Mouse (Mus musculus) kidney, embryonic 16.5 days (tissue): ENCODE data around the gene Srsf9. TPM values are rescaled to one million over a fixed set of nuclear protein-coding genes. Genes with fewer than 3 reads are reported as not detected.

Experiments
- ATAC-seq: fragments of 200-750 bp; cut with Nextera tagmentation; 2 replicates; pipeline ENCODE4 v1.8.0; 2017; ENCODE audit warnings: moderate TSS enrichment; ENCODE audit not compliant: low FRiP score, low TSS enrichment
- H3K27ac ChIP-seq: fragments of 300-500 bp; sonication (generic); 2 replicates; pipeline ENCODE4 v1.5.1; 2014; ENCODE audit warnings: low read length
- H3K27me3 ChIP-seq: fragments of 300-500 bp; sonication (generic); 2 replicates; pipeline ENCODE4 v1.6.1; 2014; ENCODE audit warnings: low read length, control low read depth, mixed read lengths; ENCODE audit not compliant: insufficient read depth
- H3K36me3 ChIP-seq: fragments of 300-500 bp; sonication (generic); 2 replicates; pipeline ENCODE4 v1.6.1; 2014; ENCODE audit warnings: low read length, control low read depth, mixed read lengths; ENCODE audit not compliant: insufficient read depth
- H3K4me1 ChIP-seq: fragments of 300-500 bp; sonication (generic); 2 replicates; pipeline ENCODE4 v1.6.1; 2014; ENCODE audit warnings: low read length, control low read depth, mixed read lengths; ENCODE audit not compliant: insufficient read depth
- H3K4me2 ChIP-seq: fragments of 300-500 bp; sonication (generic); replicated peaks from 2 replicates; pipeline ENCODE4 v1.6.1; 2014; ENCODE audit warnings: low read depth, low read length
- H3K4me3 ChIP-seq: fragments of 300-500 bp; sonication (generic); 2 replicates; pipeline ENCODE4 v1.5.1; 2014; ENCODE audit warnings: mild to moderate bottlenecking, low read length
- H3K9ac ChIP-seq: fragments of 300-500 bp; sonication (generic); replicated peaks from 2 replicates; pipeline ENCODE4 v1.6.1; 2014; ENCODE audit warnings: low read length
- H3K9me3 ChIP-seq: fragments of 300-500 bp; sonication (generic); 2 replicates; pipeline ENCODE4 v1.6.1; 2016; ENCODE audit warnings: low read length, control low read depth
- WGBS: fragments of 180-500 bp; shearing (Covaris S2); extraction: QIAGEN DNeasy Blood & Tissue Kit; methylation state at CpG from one replicate; pipeline ENCODE4 v1.1.7; 2014; 5-methylcytosine and 5-hydroxymethylcytosine counted together
- polyA plus RNA-seq: library from polyadenylated mRNA; unstranded; fragments of >200 nt; fragmentation: Nextera tagmentation; extraction: Ambion mirVana; gene quantifications from 2 replicates; pipeline ENCODE4 v1.2.1, GENCODE M21; 2015

Srsf9 gene
- polyA plus RNA-seq = 208 and 258 TPM in 2 replicates

- WGBS = under 1% methylated on average over 81 of the region's 97 CpGs
- peak; percentile 95 for ATAC-seq
- Histone ChIP-seq H3K27me3 (no peaks in the 10 kb centered on the region), H3K4me1 (peaks cover 25% of the 10 kb centered on the region), H3K4me2 (peak within 1 kb of the TSS; percentile 81), H3K36me3 (peaks cover 23% of the 10 kb centered on the region), H3K27ac (peak within 1 kb of the TSS; percentile 93), H3K4me3 (peak within 1 kb of the TSS; percentile 82), H3K9ac (peak within 1 kb of the TSS; percentile 96), H3K9me3 (no peaks in the 10 kb centered on the region)
Measured at GRCm38 (mm10) chr5:115326875-115327609, at the start of gene Srsf9. Gene Srsf9 (plus strand): TSS chr5:115327177.

DNA sequence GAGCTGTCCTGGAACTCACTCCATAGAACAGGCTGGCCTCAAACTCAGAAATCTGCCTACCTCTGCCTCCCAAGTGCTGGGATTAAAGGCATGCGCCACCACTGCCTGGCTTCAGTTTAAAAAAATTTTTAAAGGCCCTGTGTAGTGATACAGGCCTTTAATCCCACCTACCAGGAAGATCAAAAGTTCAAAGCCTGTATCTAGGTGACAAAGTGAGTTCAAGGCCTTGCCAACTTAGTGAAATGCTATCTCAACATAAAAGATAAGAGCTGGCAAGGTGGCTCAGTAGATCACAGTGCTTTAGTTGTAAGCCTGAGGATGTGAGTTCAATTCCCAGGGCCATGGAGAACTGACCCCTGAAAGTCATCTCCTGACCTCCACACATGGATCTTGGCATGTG, 48.9 kb upstream of the Srsf9 start:
- H3K27me3 ChIP-seq = no peaks in the 10 kb centered on the region
- no peak overlapping the region for H3K4me3 ChIP-seq
- no peak for ATAC-seq
- H3K36me3 ChIP-seq = no peaks in the 10 kb centered on the region
- H3K27ac ChIP-seq = no peak overlapping the region
- H3K4me2 ChIP-seq = no peak overlapping the region
- H3K9me3 ChIP-seq = no peaks in the 10 kb centered on the region
- no peak overlapping the region for H3K9ac ChIP-seq
- 82% methylated on average over 1 of the region's 1 CpGs for WGBS
- H3K4me1 ChIP-seq = peaks cover 15% of the 10 kb centered on the region

DNA sequence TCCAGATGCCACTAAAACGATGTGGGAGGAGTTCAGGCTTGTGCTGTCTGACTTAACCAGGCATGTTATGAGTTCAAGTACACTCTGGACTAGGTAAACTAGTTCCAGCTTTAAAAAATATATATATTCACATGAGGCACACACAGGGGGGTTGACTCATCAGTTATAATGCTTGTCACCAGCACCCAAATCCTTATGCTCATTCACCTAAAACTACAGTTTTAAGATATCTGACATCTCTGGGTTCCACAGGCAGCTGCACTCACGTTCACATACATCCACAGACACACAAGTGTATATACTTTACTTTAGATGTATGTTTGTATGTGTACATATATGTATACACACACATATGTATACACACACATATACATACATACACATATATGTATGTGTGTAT, 48.2 kb upstream of the Srsf9 start:
- H3K9me3 ChIP-seq = no peaks in the 10 kb centered on the region
- H3K27me3 ChIP-seq = no peaks in the 10 kb centered on the region
- H3K4me2 ChIP-seq = no peak overlapping the region
- no peak overlapping the region for H3K9ac ChIP-seq
- 58% methylated on average over 2 of the region's 2 CpGs for WGBS
- no peak for ATAC-seq
- peaks cover 9% of the 10 kb centered on the region for H3K4me1 ChIP-seq
- H3K36me3 ChIP-seq = peaks cover 2% of the 10 kb centered on the region; the same call in 1 of the 2 replicates
- H3K4me3 ChIP-seq = no peak overlapping the region
- H3K27ac ChIP-seq = no peak overlapping the region

DNA sequence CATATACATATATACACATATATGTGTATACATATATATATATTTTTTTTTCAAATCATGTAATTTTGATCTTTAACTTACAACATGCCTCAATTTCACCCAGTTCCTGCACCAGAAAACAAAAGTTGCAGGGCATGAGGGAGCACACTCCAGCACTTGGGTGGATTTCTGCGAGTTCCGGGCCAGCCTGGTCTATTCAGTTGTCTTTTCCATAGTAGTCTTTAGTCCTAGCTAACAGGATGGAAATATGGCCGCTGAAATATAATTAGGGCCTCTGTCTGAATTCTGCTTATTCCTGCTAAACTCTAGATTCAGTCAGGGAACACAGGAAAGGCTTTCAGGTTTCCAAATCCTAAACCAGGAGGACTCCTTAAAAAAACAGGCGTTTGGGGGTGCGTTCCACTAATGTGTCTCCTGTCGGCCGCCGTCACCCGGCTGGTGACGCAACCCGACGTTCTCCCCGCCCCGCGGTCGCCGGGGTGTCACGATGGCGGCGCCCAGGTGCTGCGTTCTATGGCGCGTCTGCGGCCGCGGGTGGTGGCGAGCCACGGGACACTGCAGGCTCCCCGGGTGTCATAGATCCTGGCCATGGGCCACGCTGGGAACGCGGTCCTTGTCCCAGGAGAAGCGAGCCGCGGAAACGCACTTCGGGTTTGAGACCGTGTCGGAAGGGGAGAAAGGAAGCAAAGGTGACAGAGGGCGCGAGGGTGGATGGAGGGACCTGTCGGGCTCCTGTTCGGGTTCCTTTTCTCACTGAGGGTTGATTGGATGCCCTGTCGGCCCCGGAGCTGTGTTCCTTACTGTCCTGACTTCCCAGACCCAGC, 47.5 kb upstream of the Srsf9 start, which contains the start of gene Coq5:
TSS of gene Coq5 (plus strand) at position 441 of the 824 bp plus-strand sequence.
- Histone ChIP-seq H3K27me3 (no peaks in the 10 kb centered on the region), H3K4me1 (peaks cover 9% of the 10 kb centered on the region), H3K27ac (0 out of 2 replicates have a peak within 1 kb of the TSS, but pooled peaks have one; percentile 28), H3K4me3 (peak within 1 kb of the TSS; percentile 90), H3K9ac (peak within 1 kb of the TSS; percentile 90), H3K9me3 (no peaks in the 10 kb centered on the region), H3K4me2 (peak within 1 kb of the TSS; percentile 70), H3K36me3 (peaks cover 8% of the 10 kb centered on the region; the same call in 1 of the 2 replicates)
- peak; percentile 68 for ATAC-seq
- 3% methylated on average over 45 of the region's 45 CpGs for WGBS

GRCm38 (mm10) chr5:115280050-115280687, 46.8 kb upstream of the Srsf9 start:
- Histone ChIP-seq H3K9me3 (no peaks in the 10 kb centered on the region), H3K4me3 (peak overlapping the region; percentile 90), H3K9ac (peak overlapping the region; percentile 90), H3K27ac (0 out of 2 replicates have a peak overlapping the region, but pooled peaks have one; percentile 28), H3K4me1 (peaks cover 9% of the 10 kb centered on the region), H3K27me3 (no peaks in the 10 kb centered on the region), H3K36me3 (peaks cover 15% of the 10 kb centered on the region; the same call in 1 of the 2 replicates), H3K4me2 (peak overlapping the region; percentile 70)
- WGBS = 5% methylated on average over 17 of the region's 17 CpGs
- ATAC-seq = no peak; the same call in 1 of the 2 replicates

DNA sequence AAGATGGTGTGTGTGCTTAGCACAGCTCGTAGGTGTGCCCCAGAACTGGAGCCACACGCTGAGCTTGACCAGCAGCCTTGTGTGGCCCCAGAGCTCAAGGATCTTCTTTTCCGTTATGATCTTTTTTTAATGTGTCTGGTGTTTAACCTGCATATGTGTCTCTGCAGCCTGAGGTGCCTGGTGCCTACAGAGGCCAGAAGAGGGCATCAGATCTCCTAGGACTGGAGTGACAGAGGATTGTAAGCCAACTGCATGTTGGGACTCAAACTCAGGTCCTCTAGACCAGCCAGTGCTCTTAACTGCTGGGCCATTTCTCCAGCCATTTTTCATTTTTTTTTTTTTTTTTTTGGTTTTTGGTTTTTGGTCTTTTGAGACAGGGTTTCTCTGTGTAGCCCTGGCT, 42.2 kb upstream of the Srsf9 start:
- Histone ChIP-seq H3K4me2 (no peak overlapping the region), H3K9me3 (no peaks in the 10 kb centered on the region), H3K27ac (no peak overlapping the region), H3K9ac (no peak overlapping the region), H3K36me3 (peaks cover 21% of the 10 kb centered on the region), H3K4me1 (peaks cover 9% of the 10 kb centered on the region), H3K4me3 (no peak overlapping the region), H3K27me3 (no peaks in the 10 kb centered on the region)
- ATAC-seq = no peak
- WGBS = 88% methylated on average over 3 of the region's 3 CpGs

DNA sequence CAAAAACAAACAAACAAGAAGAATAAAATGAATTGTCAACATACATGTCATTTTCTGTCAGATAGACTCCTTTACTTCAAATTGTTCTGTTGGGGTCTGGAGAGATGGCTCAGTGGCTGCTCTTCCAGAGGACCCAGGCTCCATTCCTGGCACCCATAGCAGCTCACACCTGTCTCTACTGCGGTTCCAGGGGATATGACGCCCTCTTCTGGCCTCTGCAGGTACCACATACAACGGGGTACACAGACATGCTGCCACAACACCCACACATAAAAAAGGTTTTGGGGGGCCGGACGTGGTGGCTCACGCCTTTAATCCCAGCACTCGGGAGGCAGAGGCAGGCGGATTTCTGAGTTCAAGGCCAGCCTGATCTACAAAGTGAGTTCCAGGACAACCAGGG, 32.8 kb upstream of the Srsf9 start:
- no peaks in the 10 kb centered on the region for H3K9me3 ChIP-seq
- H3K36me3 ChIP-seq = peaks cover 46% of the 10 kb centered on the region
- no peak overlapping the region for H3K4me3 ChIP-seq
- H3K4me1 ChIP-seq = peaks cover 15% of the 10 kb centered on the region
- no peak overlapping the region for H3K4me2 ChIP-seq
- H3K27me3 ChIP-seq = no peaks in the 10 kb centered on the region
- ATAC-seq = no peak
- no peak overlapping the region for H3K9ac ChIP-seq
- WGBS = 89% methylated on average over 8 of the region's 8 CpGs
- no peak overlapping the region for H3K27ac ChIP-seq

- no peak overlapping the region for H3K4me2 ChIP-seq
- no peak overlapping the region for H3K9ac ChIP-seq
- H3K27ac ChIP-seq = peak overlapping the region; percentile 47; the same call in 1 of the 2 replicates
- peaks cover 18% of the 10 kb centered on the region for H3K4me1 ChIP-seq
- no peaks in the 10 kb centered on the region for H3K27me3 ChIP-seq
- ATAC-seq = no peak
- H3K9me3 ChIP-seq = no peaks in the 10 kb centered on the region
- 82% methylated on average over 10 of the region's 10 CpGs for WGBS
- peaks cover 37% of the 10 kb centered on the region for H3K36me3 ChIP-seq
- no peak overlapping the region for H3K4me3 ChIP-seq
Measured at GRCm38 (mm10) chr5:115296347-115296746, 30.6 kb upstream of the Srsf9 start.

GRCm38 (mm10) chr5:115300035-115300744, 26.8 kb upstream of the Srsf9 start:
- H3K9me3 ChIP-seq = no peaks in the 10 kb centered on the region
- H3K27me3 ChIP-seq = no peaks in the 10 kb centered on the region
- WGBS = under 1% methylated on average over 46 of the region's 46 CpGs
- peak overlapping the region; percentile 63 for H3K4me2 ChIP-seq
- peak overlapping the region; percentile 94 for H3K4me3 ChIP-seq
- ATAC-seq = peak; percentile 7; the same call in 1 of the 2 replicates
- peak overlapping the region; percentile 92 for H3K9ac ChIP-seq
- peaks cover 33% of the 10 kb centered on the region for H3K36me3 ChIP-seq
- H3K4me1 ChIP-seq = peaks cover 24% of the 10 kb centered on the region
- H3K27ac ChIP-seq = peak overlapping the region; percentile 96
